Mouse (Mus musculus) large intestine, adult 2 months (tissue): ENCODE data around the gene Gm45808. TPM values are rescaled to one million over a fixed set of nuclear protein-coding genes. Genes with fewer than 3 reads are reported as not detected.
A peak's percentile ranks its signal among the peaks of the same experiment; 100 is the strongest.

ENCODE experiments used
- DNase-seq: peaks from one replicate; pipeline ENCODE4 v3.0.0-alpha.2; 2012; ENCODE audit warnings: low read depth, low spot score
- WGBS: fragments of 180-500 bp; shearing (Covaris S2); methylation state at CpG from one replicate; pipeline ENCODE4 v1.1.7; 2018; 5-methylcytosine and 5-hydroxymethylcytosine counted together
- polyA plus RNA-seq: library from polyadenylated mRNA; depleted of rRNA; stranded (reverse); fragments of >200 nt; gene quantifications from 2 replicates; pipeline ENCODE4 v1.2.3, GENCODE M21; 2012

Gene Gm45808
- polyA plus RNA-seq, 1 experiment, result not detected

- WGBS, result 24% methylated on average over 10 of the region's 10 CpGs
- no peak for DNase-seq
These were observed 29.2 kb downstream of the Gm45808 start for GRCm38 (mm10) chr7:45457204-45458060.

GRCm38 (mm10) chr7:45456721-45457203, 29.8 kb downstream of the Gm45808 start:
- 33% methylated on average over 9 of the region's 9 CpGs for WGBS
- DNase-seq, result no peak

DNA sequence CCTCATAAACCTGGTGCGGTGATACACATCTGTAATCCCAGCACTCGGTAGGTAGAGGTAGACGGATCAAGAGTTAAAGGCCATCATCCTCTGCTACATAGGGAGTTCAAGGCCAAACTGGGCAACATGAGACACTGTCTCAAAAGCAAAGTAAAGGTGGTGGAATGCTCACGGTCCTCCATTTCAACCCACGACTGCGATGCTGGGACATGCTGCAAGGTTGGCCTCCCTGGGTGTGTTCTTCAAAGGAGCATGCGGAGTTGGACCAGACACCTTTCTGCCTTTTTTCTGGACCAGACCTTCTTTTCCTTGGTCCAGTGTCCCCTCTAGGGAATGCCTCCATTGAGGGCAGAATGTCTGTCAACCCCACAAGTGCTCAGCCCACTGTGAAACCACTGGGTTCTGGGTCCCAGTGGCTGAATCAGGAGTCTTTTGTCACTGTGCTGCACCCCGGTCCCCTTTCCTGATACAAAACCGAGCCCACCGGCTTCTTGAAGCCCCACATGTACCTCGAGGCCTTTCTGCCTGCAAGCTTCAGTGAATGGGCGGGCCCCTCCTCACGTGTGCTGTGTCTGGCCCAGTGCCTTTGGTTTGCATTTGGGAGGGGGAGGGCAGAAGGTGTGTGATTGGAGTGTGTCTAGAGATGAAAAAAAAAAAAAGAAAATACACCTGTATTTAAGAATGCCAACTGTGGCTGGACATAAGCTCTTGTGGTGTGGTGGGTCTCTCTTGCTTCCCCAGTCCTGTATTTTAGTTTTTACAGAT, 30.5 kb downstream of the Gm45808 start:
- WGBS, result 76% methylated on average over 13 of the region's 13 CpGs
- no peak for DNase-seq

DNA sequence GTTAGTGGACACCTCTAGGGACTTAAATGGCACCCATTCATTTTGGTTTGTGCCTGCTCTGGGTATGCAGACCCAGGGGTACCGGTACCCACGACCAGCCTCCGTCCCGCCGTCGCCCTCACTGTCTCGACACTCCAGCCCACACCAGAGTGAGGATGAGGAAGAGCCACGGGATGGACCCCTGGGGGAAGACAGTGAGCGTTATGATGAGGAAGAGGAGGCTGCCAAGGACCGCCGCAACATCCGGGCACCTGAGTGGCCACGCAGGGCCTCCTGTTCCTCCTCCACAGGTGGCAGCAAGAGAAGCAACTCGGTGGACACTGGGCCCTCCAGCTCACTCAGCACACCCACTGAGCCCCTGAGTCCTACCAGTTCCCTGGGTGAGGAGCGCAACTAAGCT, 31.6 kb downstream of the Gm45808 start:
- 91% methylated on average over 15 of the region's 15 CpGs for WGBS
- no peak for DNase-seq

DNA sequence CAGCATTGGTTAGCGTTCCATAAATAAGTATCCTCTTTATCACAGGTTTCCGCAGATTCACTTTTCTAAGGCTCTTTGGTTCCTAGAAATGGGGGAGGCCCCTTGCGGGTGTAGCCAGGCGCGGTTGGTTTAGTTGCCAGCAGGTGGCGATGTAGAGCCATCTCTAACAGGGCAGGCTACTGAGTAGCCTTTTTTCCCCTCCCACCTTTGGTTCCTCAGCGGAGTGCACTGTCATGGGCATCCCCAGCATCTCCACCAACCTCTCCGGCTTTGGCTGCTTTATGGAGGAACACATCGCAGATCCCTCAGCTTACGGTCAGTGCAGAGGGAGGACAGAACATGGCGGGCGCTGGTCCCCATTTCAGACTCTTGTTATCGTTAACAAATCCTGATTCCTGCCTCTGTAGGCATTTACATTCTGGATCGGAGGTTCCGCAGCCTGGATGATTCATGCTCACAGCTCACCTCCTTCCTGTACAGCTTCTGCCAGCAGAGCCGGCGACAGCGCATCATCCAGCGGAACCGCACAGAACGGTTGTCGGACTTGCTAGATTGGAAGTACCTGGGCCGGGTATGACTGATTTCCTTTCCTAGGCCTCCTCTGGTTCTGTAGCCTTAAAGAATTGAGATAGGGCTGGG, 35.1 kb downstream of the Gm45808 start:
- 59% methylated on average over 23 of the region's 23 CpGs for WGBS

DNA sequence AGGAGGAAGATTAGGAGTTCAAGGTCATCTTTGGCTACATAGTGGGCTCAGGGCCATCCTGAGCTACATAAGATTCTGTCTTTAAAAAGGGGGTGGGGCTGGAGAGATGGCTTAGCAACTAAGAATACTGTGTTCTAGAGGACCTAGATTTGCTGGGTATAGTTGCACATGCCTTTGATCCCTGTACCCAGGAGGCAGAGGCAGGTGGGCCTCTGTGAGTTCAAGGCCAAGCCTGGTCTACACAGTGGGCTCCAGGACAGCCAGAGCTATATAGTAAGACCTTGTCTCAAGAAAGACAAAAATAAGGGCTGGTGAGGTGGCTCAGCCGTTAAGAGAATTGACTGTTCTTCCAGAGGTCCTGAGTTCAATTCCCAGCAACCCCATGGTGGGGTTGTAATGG, 36.6 kb downstream of the Gm45808 start:
- WGBS, result 83% methylated on average over 1 of the region's 1 CpGs
- no peak for DNase-seq

More for the DNA sequence above, 35.1 kb downstream of the Gm45808 start:
- no peak for DNase-seq

DNA sequence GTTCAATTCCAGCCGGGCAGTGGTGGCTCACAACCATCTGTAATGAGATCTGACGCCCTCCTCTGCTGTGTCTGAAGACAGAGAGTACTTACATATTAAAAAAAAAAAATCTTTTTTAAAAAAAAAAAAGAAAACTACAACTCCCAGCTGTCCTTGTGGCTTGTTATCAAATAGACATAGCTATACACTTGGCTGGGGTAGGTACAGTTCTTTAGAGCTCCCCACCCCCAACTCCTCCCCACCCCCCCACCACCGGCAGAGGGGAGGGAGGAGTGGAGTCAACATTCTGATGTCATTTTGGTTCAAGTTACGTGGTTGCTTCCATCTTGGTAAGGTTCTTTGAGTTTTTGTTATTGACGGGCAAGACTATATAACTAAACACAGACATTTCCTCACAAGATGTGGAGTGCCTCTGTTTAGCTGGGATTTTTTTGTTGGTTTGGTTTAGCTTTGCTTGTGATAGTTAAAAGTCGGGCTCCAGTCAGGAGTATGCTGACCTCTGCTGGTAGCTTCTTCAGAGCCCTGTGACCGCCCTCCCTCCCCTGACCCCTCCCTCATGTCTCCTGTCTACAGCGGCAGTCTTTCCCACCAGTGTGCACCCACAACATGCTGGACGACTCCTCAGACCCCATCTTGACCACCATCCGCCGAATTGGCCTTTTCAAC, 39.2 kb downstream of the Gm45808 start:
- no peak for DNase-seq
- WGBS, result 51% methylated on average over 11 of the region's 11 CpGs

DNA sequence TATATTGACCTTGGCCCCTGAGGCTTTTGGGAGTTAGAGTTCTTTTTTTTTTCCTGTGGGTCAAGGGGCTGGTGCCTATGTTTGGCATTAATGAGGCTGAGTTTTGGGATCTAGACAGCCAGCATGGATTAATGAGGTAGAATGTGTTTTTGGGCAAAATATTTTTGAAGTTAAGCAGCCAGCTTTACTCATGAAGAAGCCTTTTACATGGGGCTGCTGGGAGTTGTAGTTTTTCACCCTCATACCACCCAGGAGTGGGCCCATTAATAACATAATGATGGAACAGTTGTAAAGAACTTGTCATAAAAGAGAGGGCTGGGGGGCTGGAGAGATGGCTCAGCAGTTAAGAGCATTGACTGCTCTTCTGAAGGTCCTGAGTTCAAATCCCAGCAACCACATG, 40.0 kb downstream of the Gm45808 start:
- DNase-seq, result no peak

- 82% methylated on average over 22 of the region's 22 CpGs for WGBS
- no peak for DNase-seq
These were observed 42.8 kb downstream of the Gm45808 start for GRCm38 (mm10) chr7:45443526-45444420.

GRCm38 (mm10) chr7:45437521-45438276, 48.9 kb downstream of the Gm45808 start, which contains the start of gene Ruvbl2:
Gene Ruvbl2 (minus strand): TSS chr7:45438096.
- DNase-seq, result no peak
- 33% methylated on average over 19 of the region's 19 CpGs for WGBS

GRCm38 (mm10) chr7:45437046-45437445, 49.6 kb downstream of the Gm45808 start:
- DNase-seq, result no peak
- WGBS, result 80% methylated on average over 6 of the region's 6 CpGs

DNA sequence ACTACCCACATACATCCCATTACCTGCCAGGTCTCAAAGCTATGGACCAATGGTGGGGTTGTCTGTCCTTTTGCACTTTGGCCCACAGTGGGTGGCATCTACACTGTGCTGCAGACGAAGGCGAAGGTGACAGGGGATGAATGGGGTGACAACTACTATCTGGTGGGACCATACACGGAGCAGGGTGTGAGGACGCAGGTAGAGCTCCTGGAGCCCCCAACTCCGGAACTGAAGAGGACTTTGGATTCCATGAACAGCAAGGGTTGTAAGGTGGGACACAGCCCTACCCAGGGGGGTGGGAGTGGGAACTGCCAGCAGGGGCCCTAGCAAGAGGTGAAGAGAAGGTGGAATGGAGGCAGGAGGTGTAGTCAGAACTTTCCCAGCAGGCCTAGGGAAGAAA, 50.2 kb downstream of the Gm45808 start:
- DNase-seq, result no peak
- 90% methylated on average over 5 of the region's 5 CpGs for WGBS

GRCm38 (mm10) chr7:45435038-45435437, 51.6 kb downstream of the Gm45808 start:
- no peak for DNase-seq
- WGBS, result 2% methylated on average over 16 of the region's 16 CpGs

DNA sequence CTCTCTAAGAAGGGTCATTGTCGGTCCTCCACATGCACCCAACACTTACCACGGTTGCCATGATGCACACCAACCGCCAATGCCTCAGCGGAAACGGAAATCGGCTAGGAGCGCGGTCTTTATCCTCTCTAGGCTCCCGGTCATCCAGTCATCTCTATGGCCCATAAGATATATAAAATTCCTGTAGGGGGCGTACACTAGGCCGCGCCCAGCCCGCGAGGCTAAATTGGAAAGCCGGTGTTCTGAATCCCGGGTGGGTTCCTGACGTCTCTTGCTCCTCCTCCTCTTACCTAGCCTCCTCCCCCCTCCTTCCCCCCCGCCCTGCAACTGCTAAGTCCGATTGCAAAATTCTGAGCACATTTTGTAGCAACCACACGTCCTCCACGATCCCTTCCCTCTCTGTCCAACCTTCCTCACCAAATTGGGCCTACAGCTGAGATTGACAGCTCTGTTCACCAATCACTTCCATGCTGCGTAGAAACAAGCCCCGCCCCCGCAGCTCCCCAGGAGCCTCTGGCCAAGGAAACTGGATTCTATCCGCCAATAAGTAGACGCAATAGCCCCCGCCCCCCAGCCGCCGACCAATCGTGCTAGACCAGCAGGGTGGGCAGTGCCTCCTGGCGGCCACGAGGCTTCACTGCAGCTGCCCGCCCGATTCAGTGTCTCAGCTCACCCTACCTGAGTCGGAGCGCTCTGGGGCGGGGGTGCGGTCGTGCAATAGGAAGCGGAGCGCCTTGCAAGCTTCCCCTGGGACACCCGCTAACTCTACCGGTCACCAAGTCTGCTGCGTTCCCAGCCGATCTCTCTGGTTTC, 52.2 kb downstream of the Gm45808 start, which contains the start of gene Gys1:
Gene Gys1, plus strand, starts transcription at position 642 of the 813 bp plus-strand sequence.
- under 1% methylated on average over 45 of the region's 45 CpGs for WGBS

DNA sequence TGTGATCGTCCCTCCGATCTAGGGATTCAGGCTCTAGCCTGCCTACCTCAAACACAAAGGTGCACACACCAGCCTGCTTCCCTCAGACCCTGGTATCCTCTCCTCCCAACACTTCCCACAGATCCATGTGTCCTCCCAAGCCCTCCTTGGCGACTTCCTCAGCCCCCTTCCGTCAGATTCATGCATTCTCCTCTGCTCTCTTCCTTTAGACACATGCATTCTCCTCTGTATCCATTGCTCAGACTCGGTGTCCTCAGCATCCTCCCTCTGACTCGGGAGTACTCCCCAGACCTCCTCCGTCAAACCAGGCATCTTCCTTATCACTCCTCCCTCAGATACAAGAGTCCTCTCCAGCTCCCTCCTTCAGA, 52.8 kb downstream of the Gm45808 start:
- 1% methylated on average over 7 of the region's 7 CpGs for WGBS

More for the DNA sequence above, 52.2 kb downstream of the Gm45808 start, which contains the start of gene Gys1:
- DNase-seq, result peak; percentile 98

GRCm38 (mm10) chr7:45426556-45426955, 60.1 kb downstream of the Gm45808 start:
- DNase-seq, result no peak
- WGBS, result 77% methylated on average over 8 of the region's 8 CpGs

More for the DNA sequence above, 52.8 kb downstream of the Gm45808 start:
- no peak for DNase-seq

- WGBS, result 96% methylated on average over 14 of the region's 14 CpGs
These were observed 65.4 kb downstream of the Gm45808 start for GRCm38 (mm10) chr7:45421194-45421593.

More at GRCm38 (mm10) chr7:45421194-45421593, 65.4 kb downstream of the Gm45808 start:
- no peak for DNase-seq
